Mouse (Mus musculus): ENCODE results near the gene Fam129c.

The Fam129c gene

GRCm38 (mm10) chr8:71572847-71573633, 24.4 kb upstream of the Fam129c start:
- DNase-seq (ENCODE audit: extremely low read depth, low read depth, low spot score), result peak; percentile 84

- DNase-seq (ENCODE audit: extremely low read depth, low read depth, low spot score), result no peak
Observed at GRCm38 (mm10) chr8:71574426-71574825, 23.0 kb upstream of the Fam129c start.

- no peak for DNase-seq (ENCODE audit: extremely low read depth, low read depth, low spot score)
Observed at GRCm38 (mm10) chr8:71575020-71575419, 22.4 kb upstream of the Fam129c start.

- DNase-seq (ENCODE audit: extremely low read depth, low read depth, low spot score), result no peak
Observed at GRCm38 (mm10) chr8:71577856-71578387, 19.5 kb upstream of the Fam129c start.

GRCm38 (mm10) chr8:71579009-71579408, 18.4 kb upstream of the Fam129c start:
- DNase-seq (ENCODE audit: extremely low read depth, low read depth, low spot score), result no peak

GRCm38 (mm10) chr8:71579476-71579875, 18.0 kb upstream of the Fam129c start:
- no peak for DNase-seq (ENCODE audit: extremely low read depth, low read depth, low spot score)

GRCm38 (mm10) chr8:71580201-71580600, 17.2 kb upstream of the Fam129c start:
- DNase-seq (ENCODE audit: extremely low read depth, low read depth, low spot score), result no peak

- DNase-seq (ENCODE audit: extremely low read depth, low read depth, low spot score), result no peak
Observed at GRCm38 (mm10) chr8:71586891-71587290, 10.6 kb upstream of the Fam129c start.

- DNase-seq (ENCODE audit: extremely low read depth, low read depth, low spot score), result no peak
Observed at GRCm38 (mm10) chr8:71588762-71589161, 8.7 kb upstream of the Fam129c start.

GRCm38 (mm10) chr8:71591017-71591416, 6.4 kb upstream of the Fam129c start:
- no peak for DNase-seq (ENCODE audit: extremely low read depth, low read depth, low spot score)

- DNase-seq (ENCODE audit: extremely low read depth, low read depth, low spot score), result no peak
Observed at GRCm38 (mm10) chr8:71591471-71592373, 5.7 kb upstream of the Fam129c start, which contains the start of gene Pgls. Gene Pgls, plus strand, starts transcription at chr8:71592176.

GRCm38 (mm10) chr8:71592374-71593170, 4.9 kb upstream of the Fam129c start:
- no peak for DNase-seq (ENCODE audit: extremely low read depth, low read depth, low spot score)

GRCm38 (mm10) chr8:71593556-71594323, 3.7 kb upstream of the Fam129c start:
- DNase-seq (ENCODE audit: extremely low read depth, low read depth, low spot score), result no peak

- DNase-seq (ENCODE audit: extremely low read depth, low read depth, low spot score), result no peak
Observed at GRCm38 (mm10) chr8:71594324-71594722, 3.1 kb upstream of the Fam129c start.

- DNase-seq (ENCODE audit: extremely low read depth, low read depth, low spot score), result no peak
Observed at GRCm38 (mm10) chr8:71595862-71596261, 1.6 kb upstream of the Fam129c start.

GRCm38 (mm10) chr8:71596384-71596783, 1.1 kb upstream of the Fam129c start:
- DNase-seq (ENCODE audit: extremely low read depth, low read depth, low spot score), result no peak

GRCm38 (mm10) chr8:71596798-71597197, 650 bp upstream of the Fam129c start:
- DNase-seq (ENCODE audit: extremely low read depth, low read depth, low spot score), result no peak

- no peak for DNase-seq (ENCODE audit: extremely low read depth, low read depth, low spot score)
Observed at GRCm38 (mm10) chr8:71598375-71598774, 927 bp downstream of the Fam129c start.

- DNase-seq (ENCODE audit: extremely low read depth, low read depth, low spot score), result no peak
Observed at GRCm38 (mm10) chr8:71598841-71599240, 1.4 kb downstream of the Fam129c start.

All from fat pad, adult 2 months (tissue).